Mouse (Mus musculus) bone marrow, adult 2 months (tissue): ENCODE results near the gene ccdc198. TPM values are rescaled to one million over a fixed set of nuclear protein-coding genes. Genes with fewer than 3 reads are reported as not detected.
A peak's percentile ranks its signal among the peaks of the same experiment; 100 is the strongest.
"Not testable (repeated sequence)": the region's sequence is repeated elsewhere in the genome, so short reads cannot be mapped to it uniquely, and the experiment has no call there.

Experiments
- H3K27ac ChIP-seq: fragments of 200-500 bp; 2 replicates; pipeline ENCODE4 v1.5.1; 2012; ENCODE audit warnings: low read depth, mild to moderate bottlenecking, control low read depth, inconsistent platforms, low read length; ENCODE audit not compliant: control insufficient read depth, poor library complexity, insufficient read depth
- H3K4me1 ChIP-seq: fragments of 200-500 bp; 2 replicates; pipeline ENCODE4 v1.6.1; 2011; ENCODE audit warnings: low read length; ENCODE audit not compliant: control insufficient read depth, insufficient read depth
- H3K4me3 ChIP-seq: fragments of 200-500 bp; replicated peaks from 2 replicates; pipeline ENCODE3; 2011; ENCODE audit warnings: mild to moderate bottlenecking, low read depth, low read length, control low read depth; ENCODE audit not compliant: control insufficient read depth
- CTCF ChIP-seq: fragments of 200-500 bp; IDR thresholded peaks from 2 replicates; pipeline ENCODE4 v1.5.1; 2011; ENCODE audit warnings: low read length, control low read depth; ENCODE audit not compliant: control insufficient read depth, insufficient read depth
- POLR2A ChIP-seq: fragments of 200-500 bp; IDR thresholded peaks from 2 replicates; pipeline ENCODE4 v1.6.1; 2011; ENCODE audit warnings: low read depth, mild to moderate bottlenecking, control low read depth, low read length, borderline replicate concordance; ENCODE audit not compliant: control insufficient read depth
- WGBS: fragments of 180-500 bp; shearing (Covaris S2); methylation state at CpG from one replicate; pipeline ENCODE4 v1.1.7; 2018; 5-methylcytosine and 5-hydroxymethylcytosine counted together
- polyA plus RNA-seq: library from polyadenylated mRNA; stranded (reverse); fragments of >200 nt; gene quantifications from 2 replicates; pipeline ENCODE4 v1.2.4, GENCODE M21; 2011; ENCODE audit warnings: low replicate concordance; ENCODE audit not compliant: missing spikeins, insufficient read depth, insufficient read length

The ccdc198 gene
- polyA plus RNA-seq, 1 experiment, result not detected

DNA sequence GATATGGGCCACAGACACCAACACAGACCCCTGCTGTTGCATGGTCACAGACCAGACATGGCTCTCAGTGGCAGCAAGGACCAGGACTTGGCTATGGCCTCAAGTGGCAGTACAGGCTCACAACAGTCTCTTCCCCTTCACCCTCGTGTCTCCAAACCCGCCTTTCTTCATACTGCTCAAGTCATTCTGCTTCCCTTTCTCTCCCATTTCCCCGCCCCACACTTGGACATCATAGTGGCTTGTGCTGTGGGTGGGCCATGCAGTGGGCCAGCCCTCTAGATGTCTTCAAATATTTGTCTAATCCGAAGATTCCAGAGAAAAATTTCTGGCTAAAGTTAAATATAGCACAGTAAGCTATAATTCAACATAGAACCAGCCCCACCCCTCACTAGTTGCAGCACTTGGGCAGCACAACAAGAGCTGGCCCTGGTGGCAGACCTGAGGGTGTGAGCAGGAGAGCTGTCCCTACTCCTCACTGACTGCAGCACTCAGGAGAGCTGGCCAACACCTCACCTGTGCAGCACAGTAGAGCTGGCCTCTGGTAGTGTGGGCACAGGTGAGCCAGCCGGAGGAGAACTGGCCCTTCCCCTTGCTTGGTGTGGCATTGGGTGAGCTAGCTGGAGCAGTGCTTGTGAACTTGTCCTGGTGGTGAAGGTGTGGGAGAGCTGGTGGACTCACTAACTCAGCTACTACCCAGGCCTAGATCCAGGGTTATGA is 20.2 kb upstream of the ccdc198 start:
- H3K4me3 ChIP-seq, result no peak overlapping the region
- WGBS, result 65% methylated on average over 5 of the region's 5 CpGs
- TF ChIP-seq CTCF, result no peak
- no peak for TF ChIP-seq POLR2A
- no peaks in the 10 kb centered on the region for H3K4me1 ChIP-seq
- H3K27ac ChIP-seq, result no peak overlapping the region

DNA sequence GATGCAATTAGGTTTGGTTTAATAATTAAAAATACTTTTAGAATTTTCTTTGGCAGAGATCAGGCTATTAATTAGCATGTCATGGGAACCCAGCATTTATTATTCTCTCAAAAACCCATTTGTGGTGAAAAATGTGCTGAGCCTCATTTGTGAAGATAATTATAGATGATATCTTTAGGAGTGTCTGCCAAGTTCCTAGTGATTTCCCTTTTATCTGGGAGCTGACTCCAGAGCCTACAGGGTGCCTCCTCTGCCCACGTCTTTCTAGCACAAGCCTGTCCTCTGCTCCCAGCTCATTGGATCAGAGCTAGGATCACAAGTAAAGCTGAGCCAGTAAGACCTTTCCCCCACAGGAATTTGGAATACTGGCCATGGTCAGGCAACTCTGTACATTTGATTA is 3.8 kb downstream of the ccdc198 start:
- Histone ChIP-seq H3K4me3 (no peak overlapping the region), H3K27ac (no peak overlapping the region), H3K4me1 (no peaks in the 10 kb centered on the region)
- TF ChIP-seq POLR2A, result no peak
- 52% methylated on average over 1 of the region's 1 CpGs for WGBS

DNA sequence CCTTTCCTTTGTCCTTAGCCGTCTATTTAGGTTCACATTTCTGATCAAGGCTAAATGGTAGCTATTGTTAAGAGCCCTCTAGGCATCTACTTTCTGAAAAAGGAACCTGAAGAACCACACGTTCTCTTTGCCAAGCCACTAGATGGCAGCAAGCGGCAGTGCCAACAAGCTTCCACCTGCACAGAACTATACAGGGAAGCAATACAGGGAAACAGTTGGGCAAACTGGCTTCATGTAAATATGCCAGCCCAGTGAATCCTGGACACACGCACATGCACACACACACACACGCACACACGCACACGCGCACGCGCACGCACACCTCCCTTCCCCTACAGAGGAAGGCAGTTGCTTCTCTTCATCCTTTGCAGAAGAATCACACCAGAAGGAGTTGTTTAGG is 7.1 kb downstream of the ccdc198 start:
- H3K4me3 ChIP-seq, result no peak overlapping the region
- WGBS, result 38% methylated on average over 11 of the region's 11 CpGs
- H3K4me1 ChIP-seq, result no peaks in the 10 kb centered on the region
- TF ChIP-seq POLR2A (no peak), CTCF (peak; percentile 40)
- H3K27ac ChIP-seq, result no peak overlapping the region

DNA sequence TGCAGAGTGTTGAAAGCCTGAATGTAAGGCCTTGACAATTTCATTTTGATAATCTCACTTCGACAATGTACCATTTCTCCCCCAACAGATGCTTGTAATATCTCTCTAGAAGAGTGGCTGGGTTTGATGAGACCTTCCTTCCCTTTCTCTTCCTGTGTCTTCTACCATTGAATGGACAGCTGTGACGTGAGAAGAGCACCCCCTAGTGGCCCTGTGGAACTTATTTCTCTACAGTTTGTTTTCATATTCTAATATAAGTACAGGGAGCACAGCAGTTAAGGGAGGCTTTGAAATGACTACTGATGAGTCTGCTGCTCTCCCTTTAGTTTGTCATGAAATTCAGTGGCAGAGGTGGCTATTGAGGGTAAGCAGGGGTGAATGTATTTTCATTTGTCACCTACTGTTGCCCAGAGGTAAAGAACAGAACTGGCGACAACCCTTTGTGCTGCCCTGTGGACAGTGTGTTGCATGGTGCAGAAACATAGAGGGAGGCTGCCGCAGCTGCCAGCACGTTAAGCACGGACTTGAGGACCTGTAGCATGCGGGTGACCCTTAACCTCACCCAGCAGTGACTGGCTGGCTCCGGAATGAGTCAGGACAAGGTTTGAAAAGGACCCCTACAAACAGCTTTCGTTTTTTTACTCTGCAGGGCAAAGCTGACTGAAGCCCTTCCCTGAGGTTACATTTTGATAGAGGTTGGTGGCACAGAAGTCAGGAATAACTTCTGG is 10.3 kb downstream of the ccdc198 start:
- 45% methylated on average over 9 of the region's 9 CpGs for WGBS
- Histone ChIP-seq H3K4me1 (no peaks in the 10 kb centered on the region), H3K27ac (no peak overlapping the region), H3K4me3 (no peak overlapping the region)
- TF ChIP-seq POLR2A, result no peak

DNA sequence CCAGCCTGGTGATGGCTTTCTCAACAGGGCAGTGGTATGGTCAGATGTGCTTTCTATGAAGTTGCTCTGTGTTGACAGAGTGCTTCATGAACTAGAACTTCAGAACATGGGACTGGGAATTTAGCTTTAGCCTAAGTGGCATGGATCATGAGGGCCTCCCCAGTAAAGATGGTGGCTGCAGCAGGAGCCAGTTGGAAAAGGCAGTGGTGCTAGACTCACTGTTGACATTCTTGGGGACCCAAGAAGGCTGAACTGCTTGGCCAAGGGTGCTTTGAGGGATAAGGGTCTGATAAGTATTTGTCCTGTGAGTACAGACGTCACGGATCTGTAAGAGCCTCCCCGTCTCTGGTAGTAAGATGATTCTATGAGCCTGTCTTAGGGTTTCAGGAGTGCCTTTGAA is 13.4 kb downstream of the ccdc198 start:
- Histone ChIP-seq H3K4me3 (no peak overlapping the region), H3K4me1 (no peaks in the 10 kb centered on the region), H3K27ac (no peak overlapping the region)
- 91% methylated on average over 3 of the region's 3 CpGs for WGBS
- no peak for TF ChIP-seq POLR2A
- no peak for TF ChIP-seq CTCF

DNA sequence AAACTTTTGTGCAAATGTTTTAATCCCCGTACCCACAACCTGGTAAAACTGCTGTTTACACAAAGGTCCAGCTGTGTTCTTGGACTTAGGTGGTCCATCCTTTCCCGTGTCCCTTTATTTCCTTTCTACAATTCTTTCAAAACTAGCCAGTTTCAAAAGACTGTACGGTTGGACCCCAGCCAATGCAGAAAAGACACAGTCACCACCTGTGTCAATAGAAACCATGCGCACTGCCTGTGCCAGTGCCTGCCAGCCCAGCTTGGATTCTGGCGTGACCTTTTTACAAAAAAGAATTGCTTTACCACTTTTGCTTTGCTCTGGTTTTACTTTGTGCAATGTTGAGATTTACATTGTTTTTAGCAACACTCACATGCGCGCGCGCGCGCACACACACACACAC is 18.3 kb downstream of the ccdc198 start:
- no peak overlapping the region for H3K4me3 ChIP-seq
- H3K27ac ChIP-seq, result no peak overlapping the region
- WGBS, result 88% methylated on average over 11 of the region's 11 CpGs
- no peak for TF ChIP-seq CTCF
- no peak for TF ChIP-seq POLR2A
- H3K4me1 ChIP-seq, result no peaks in the 10 kb centered on the region; the same call in 1 of the 2 replicates

DNA sequence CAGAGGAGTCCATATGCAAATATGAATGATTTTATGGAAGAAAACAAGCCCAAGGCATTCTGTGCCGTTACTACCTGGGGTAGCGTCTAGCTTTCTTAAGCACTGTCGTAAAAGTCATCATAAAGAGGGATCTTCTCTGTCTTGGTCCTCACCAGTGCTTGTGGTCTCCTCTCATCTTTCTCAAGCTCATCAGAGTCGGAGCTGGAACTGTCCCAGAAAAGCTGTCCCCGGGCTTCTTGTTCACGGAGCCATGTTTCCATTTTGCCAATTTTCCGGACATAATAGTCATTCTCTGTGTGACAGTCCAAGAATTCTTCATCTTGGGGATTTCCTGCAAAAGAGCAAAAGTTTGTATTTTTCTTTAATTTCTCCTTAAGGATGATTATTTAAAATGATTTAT is 18.8 kb downstream of the ccdc198 start:
- H3K4me3 ChIP-seq, result no peak overlapping the region
- no peak overlapping the region for H3K27ac ChIP-seq
- no peaks in the 10 kb centered on the region; the same call in 1 of the 2 replicates for H3K4me1 ChIP-seq
- WGBS, result 81% methylated on average over 7 of the region's 7 CpGs
- TF ChIP-seq POLR2A (no peak), CTCF (no peak)

DNA sequence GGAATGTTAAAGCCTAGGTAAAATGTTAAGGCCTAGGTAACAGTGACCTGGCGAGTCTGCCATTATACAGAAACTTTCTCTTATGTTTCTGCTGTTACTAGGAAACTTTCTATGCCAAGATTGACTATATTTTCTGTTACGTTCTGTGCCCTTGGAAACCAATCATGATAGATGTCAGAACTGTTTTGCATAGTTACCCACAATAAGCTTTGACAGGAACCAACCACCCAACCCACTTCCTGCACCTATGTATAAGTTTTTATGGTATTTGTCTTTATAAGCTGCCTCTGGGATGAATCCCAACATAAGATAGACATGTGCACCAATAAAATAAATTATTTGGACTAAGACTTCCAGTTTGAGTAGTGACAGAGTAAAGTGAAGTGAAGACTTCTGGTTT is 23.5 kb downstream of the ccdc198 start:
- Histone ChIP-seq H3K4me3 (no peak overlapping the region), H3K4me1 (no peaks in the 10 kb centered on the region; the same call in 1 of the 2 replicates), H3K27ac (no peak overlapping the region)
- 49% methylated on average over 2 of the region's 2 CpGs for whole genome bisulfite sequencing
- TF ChIP-seq CTCF, result no peak
- TF ChIP-seq POLR2A, result no peak

DNA sequence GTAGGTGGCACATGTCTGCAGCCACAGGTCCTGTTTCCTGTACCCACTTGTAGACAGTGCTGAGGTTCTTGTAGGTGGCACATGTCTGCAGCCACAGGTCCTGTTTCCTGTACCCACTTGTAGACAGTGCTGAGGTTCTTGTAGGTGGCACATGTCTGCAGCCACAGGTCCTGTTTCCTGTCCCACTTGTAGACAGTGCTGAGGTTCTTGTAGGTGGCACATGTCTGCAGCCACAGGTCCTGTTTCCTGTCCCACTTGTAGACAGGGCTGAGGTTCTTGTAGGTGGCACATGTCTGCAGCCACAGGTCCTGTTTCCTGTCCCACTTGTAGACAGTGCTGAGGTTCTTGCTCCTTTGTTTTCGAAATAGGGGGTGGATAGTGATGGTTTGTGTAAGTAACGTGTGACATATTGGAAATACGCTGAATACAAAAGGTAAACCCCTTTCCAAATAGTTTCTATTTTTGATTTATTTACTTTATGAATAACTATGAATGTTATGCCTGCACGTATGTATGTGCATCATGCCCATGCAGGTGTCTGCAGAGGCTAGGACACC is 25.7 kb downstream of the ccdc198 start:
- WGBS, result 69% methylated on average over 4 of the region's 4 CpGs
- not testable (repeated sequence) for H3K4me1 ChIP-seq, H3K27ac ChIP-seq, H3K4me3 ChIP-seq
